Mouse (Mus musculus) C2C12 (cell line): ENCODE measurements around the gene Dolk.

Source experiments
- CTCF ChIP-seq: IDR thresholded peaks from one replicate; pipeline ENCODE4 v1.5.1; 2011; ENCODE audit not compliant: control insufficient read depth, insufficient read depth, insufficient read length
- USF1 ChIP-seq: IDR thresholded peaks from one replicate; pipeline ENCODE4 v1.6.1; 2011; ENCODE audit warnings: low read depth, mild to moderate bottlenecking, control low read depth, moderate library complexity

DNA sequence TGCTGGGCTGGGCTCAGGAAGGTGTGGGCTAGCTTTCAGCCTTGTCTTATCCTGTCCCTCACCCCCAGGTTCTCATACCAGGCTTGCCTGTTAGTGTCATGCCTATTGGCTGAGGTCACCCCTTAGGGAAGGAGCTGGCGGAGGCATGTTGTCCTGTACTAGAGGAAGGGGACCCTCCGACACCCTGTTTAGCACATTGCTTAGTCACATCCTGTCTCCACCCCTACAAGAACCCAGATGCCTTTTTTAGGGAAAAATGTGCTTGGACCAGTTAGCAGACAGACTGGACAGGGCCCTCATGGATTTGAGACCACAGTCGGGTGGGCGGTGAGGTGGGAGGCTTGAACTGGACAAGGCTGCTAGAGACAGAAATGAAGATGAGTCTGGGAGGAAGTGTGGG is 27.5 kb downstream of the Dolk start:
- TF ChIP-seq CTCF (no peak), USF1 (no peak)
